Mouse (Mus musculus) liver, embryonic 11.5 days (tissue): Measurements from ENCODE around the gene Gm21750. TPM values are rescaled to one million over a fixed set of nuclear protein-coding genes. Genes with fewer than 3 reads are reported as not detected.
"Not testable (repeated sequence)": the region's sequence is repeated elsewhere in the genome, so short reads cannot be mapped to it uniquely, and the experiment has no call there.

ENCODE experiments used
- ATAC-seq: fragments of 200-750 bp; cut with Nextera tagmentation; replicated peaks from 2 replicates; pipeline ENCODE4 v1.8.0; 2017; ENCODE audit warnings: moderate number of reproducible peaks, mild to moderate bottlenecking, moderate TSS enrichment, moderate library complexity; ENCODE audit not compliant: low FRiP score
- DNase-seq: peaks from one replicate; pipeline ENCODE4 v3.0.0-alpha.2; 2017; ENCODE audit warnings: low spot score
- H3K27ac ChIP-seq: fragments of 300-500 bp; sonication (generic); 2 replicates; pipeline ENCODE4 v1.5.1; 2014; ENCODE audit warnings: mild to moderate bottlenecking, low read depth, low read length, control low read depth
- H3K27me3 ChIP-seq: fragments of 300-500 bp; sonication (generic); replicated peaks from 2 replicates; pipeline ENCODE4 v1.6.1; 2014; ENCODE audit warnings: low read length, mixed read lengths; ENCODE audit not compliant: control insufficient read depth, insufficient read depth
- H3K36me3 ChIP-seq: fragments of 300-500 bp; sonication (generic); 2 replicates; pipeline ENCODE4 v1.6.1; 2014; ENCODE audit warnings: mild to moderate bottlenecking, low read length, moderate library complexity, mixed read lengths; ENCODE audit not compliant: control insufficient read depth, insufficient read depth
- H3K4me1 ChIP-seq: fragments of 300-500 bp; sonication (generic); replicated peaks from 2 replicates; pipeline ENCODE4 v1.6.1; 2014; ENCODE audit warnings: low read length, mixed read lengths; ENCODE audit not compliant: control insufficient read depth, insufficient read depth
- H3K4me2 ChIP-seq: fragments of 300-500 bp; sonication (generic); 2 replicates; pipeline ENCODE4 v1.6.1; 2014; ENCODE audit warnings: mild to moderate bottlenecking, control low read depth, moderate library complexity
- H3K4me3 ChIP-seq: fragments of 300-500 bp; sonication (generic); 2 replicates; pipeline ENCODE4 v1.5.1; 2014; ENCODE audit warnings: low read depth, low read length, control low read depth
- H3K9ac ChIP-seq: fragments of 300-500 bp; sonication (generic); 2 replicates; pipeline ENCODE4 v1.6.1; 2014; ENCODE audit warnings: low read depth, low read length, control low read depth
- H3K9me3 ChIP-seq: fragments of 300-500 bp; sonication (generic); 2 replicates; pipeline ENCODE4 v1.6.1; 2016; ENCODE audit warnings: low read length, inconsistent platforms, mixed read lengths; ENCODE audit not compliant: control insufficient read depth
- WGBS: fragments of 180-500 bp; shearing (Covaris S2); extraction: QIAGEN DNeasy Blood & Tissue Kit; methylation state at CpG from one replicate; pipeline ENCODE4 v1.1.7; 2014; 5-methylcytosine and 5-hydroxymethylcytosine counted together
- polyA plus RNA-seq: library from polyadenylated mRNA; unstranded; fragments of >200 nt; fragmentation: Nextera tagmentation; extraction: Ambion mirVana; gene quantifications from 2 replicates; pipeline ENCODE4 v1.2.1, GENCODE M21; 2014

Gene Gm21750
- not detected in 2 replicates for polyA plus RNA-seq

DNA sequence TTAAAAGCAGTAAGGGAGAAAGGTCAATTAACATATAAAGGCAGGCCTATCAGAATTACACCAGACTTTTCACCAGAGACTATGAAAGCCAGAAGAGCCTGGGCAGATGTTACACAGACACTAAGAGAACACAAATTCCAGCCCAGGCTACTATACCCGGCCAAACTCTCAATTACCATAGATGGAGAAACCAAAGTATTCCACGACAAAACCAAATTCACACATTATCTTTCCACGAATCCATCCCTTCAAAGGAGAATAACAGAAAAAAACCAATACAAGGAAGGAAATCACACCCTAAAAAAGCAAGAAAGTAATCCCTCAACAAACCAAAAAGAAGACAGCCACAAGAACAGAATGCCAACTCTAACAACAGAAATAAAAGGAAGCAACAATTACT is at the start of gene Gm21750:
Gm21750 (plus strand) TSS at position 301 of the 400 bp plus-strand sequence.
- WGBS = 84% methylated on average over 3 of the region's 3 CpGs
- H3K9me3 ChIP-seq, ATAC-seq, H3K4me1 ChIP-seq, H3K4me3 ChIP-seq, H3K36me3 ChIP-seq, DNase-seq, H3K27ac ChIP-seq, H3K4me2 ChIP-seq, H3K9ac ChIP-seq, H3K27me3 ChIP-seq: not testable (repeated sequence)

DNA sequence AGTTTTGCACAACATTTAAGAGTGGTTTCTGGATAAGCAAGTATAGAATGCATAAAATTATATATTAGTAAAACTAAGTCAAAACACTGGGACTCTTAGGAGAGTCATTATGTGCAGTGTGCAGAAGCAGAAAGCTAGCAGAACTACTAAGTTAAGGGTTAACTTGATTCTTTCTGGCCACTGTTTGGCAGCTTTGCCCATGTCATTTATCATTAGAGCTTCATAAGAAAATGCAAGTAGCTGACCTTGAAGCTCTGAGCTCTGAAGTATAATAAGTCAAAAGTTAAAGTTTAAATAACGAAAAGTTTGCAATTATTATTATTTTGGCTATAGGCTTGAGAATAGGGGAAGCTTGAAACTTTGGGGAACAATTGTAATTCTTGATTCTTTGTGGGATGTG is 46.1 kb upstream of the Gm21750 start:
- not testable (repeated sequence) for DNase-seq, H3K4me2 ChIP-seq, H3K27ac ChIP-seq, H3K9me3 ChIP-seq, H3K4me3 ChIP-seq, H3K36me3 ChIP-seq, H3K9ac ChIP-seq, H3K27me3 ChIP-seq, H3K4me1 ChIP-seq, ATAC-seq
- 59% methylated on average over 1 of the region's 1 CpGs for WGBS

DNA sequence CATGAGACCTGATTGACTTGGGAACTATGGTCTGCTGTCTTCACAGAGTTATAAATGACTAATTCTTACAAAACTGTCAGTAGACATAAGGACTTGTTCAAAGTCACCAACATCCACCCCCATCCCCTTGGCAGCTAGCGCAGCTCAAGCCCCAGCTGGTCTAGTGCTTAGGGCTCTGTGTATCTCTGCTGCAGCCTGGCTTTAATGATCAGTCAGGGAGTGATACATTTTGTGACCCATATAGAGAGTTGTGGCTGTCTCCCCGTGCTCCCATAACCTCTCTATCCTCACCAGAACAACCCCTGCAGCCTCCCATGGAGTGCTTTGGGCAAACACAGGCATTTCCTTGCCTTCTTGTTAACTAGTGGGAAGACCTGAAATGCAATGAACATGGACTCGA is 40.1 kb upstream of the Gm21750 start:
- ATAC-seq = no peak
- no peaks in the 10 kb centered on the region for H3K36me3 ChIP-seq
- no peak overlapping the region for H3K4me2 ChIP-seq
- DNase-seq = peak; percentile 25
- no peak overlapping the region for H3K27ac ChIP-seq
- H3K4me1 ChIP-seq = no peaks in the 10 kb centered on the region
- H3K4me3 ChIP-seq = no peak overlapping the region
- H3K9me3 ChIP-seq = no peaks in the 10 kb centered on the region
- H3K27me3 ChIP-seq = no peaks in the 10 kb centered on the region
- WGBS = 66% methylated on average over 3 of the region's 3 CpGs
- H3K9ac ChIP-seq = no peak overlapping the region

DNA sequence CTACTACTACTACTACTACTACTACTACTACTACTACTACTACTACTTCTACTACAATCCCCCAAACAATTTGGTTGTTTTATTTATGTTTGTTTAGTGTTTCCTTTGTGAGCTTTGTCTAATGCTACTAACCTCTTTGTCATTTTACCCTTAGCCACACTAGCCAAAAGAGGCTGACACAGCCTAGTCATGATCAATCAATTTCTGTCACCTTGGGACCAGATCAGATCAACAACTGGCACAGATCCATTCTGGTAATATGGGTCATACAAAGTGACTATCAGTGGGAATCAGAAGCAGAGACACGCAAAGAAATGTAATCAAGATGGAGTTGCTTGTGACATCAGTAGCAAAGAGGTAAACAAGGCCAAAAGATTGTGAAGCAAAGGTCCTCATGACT is 38.0 kb upstream of the Gm21750 start:
- Histone ChIP-seq H3K9ac (no peak overlapping the region), H3K4me1 (no peaks in the 10 kb centered on the region), H3K4me2 (no peak overlapping the region), H3K27me3 (no peaks in the 10 kb centered on the region), H3K4me3 (no peak overlapping the region), H3K27ac (no peak overlapping the region), H3K36me3 (no peaks in the 10 kb centered on the region), H3K9me3 (no peaks in the 10 kb centered on the region)
- 85% methylated on average over 1 of the region's 1 CpGs for WGBS
- ATAC-seq (no peak), DNase-seq (peak; percentile 1)

DNA sequence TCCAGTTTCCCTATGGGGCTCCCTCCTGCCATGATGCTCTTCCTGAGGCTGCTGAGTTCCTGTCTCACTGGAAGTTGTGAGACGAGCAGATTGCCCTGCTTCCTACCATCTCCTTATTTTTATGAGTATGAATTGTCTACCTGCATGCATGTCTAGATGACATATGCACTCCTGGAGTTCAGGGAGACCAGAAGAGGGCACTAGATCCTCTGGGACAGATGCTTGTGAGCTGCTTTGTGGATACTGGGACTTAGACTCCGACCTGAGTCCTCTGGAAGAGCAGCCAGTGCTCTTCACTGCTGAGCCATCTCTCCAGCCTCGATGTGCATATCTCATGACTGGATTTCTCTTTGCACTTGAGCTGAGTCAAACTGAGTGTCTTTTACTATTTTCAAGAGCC is 35.6 kb upstream of the Gm21750 start:
- Histone ChIP-seq H3K4me3 (no peak overlapping the region), H3K4me1 (no peaks in the 10 kb centered on the region), H3K9me3 (no peaks in the 10 kb centered on the region), H3K27me3 (no peaks in the 10 kb centered on the region), H3K4me2 (no peak overlapping the region), H3K36me3 (no peaks in the 10 kb centered on the region), H3K27ac (no peak overlapping the region), H3K9ac (no peak overlapping the region)
- DNase-seq = peak; percentile 19
- WGBS = 70% methylated on average over 3 of the region's 3 CpGs
- ATAC-seq = no peak

DNA sequence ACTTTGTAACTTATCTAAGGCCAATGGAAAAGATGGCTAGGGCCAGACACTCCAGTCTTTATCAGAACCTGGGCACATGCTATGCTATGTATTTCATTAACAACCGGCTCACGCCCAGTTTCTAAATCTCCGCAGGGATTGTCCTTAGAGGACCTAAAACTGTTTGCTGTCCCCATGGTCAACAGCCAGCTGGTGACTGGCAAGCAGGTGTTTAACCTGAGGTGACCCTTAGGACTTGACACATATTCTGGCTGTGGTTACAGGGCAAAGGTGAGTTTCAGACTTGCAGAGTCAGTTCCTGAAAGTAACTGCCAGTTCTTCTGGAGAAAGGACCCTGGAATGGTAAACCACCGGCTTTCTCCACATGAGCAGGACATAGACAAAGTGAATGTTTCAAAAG is 29.5 kb upstream of the Gm21750 start:
- WGBS = 82% methylated on average over 4 of the region's 4 CpGs
- no peak for DNase-seq

DNA sequence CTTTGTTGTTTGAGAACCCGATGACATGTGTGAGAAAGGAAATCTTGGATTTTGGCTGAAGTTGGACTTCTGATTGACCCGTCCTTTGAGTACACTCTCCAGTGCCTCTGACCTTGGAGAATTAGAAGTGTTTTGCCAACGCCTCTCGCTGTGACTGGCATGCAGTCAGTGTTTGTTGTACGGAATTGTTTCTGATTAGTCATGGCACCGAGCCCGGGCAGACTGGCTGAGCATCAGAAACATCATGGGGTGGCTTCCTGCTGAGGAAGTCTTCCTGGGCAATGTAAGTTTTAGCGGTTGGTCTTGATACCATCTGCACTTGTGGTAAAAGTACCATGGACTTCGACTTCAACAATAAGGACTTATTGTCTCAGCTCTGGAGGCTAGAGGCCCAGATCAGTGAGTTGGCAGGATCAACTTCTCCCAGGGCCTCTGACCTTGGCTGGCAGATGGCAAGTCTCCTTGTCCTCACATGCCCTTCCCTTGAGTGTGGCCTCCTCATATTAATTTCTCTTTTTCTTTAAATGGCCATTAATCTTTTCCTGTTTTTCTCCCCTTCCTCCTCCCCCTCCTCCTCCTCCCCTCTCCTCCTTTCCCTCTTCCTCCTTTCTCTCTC is 28.3 kb upstream of the Gm21750 start:
- Histone ChIP-seq H3K27me3 (no peaks in the 10 kb centered on the region), H3K36me3 (no peaks in the 10 kb centered on the region), H3K4me3 (no peak overlapping the region), H3K4me1 (no peaks in the 10 kb centered on the region), H3K27ac (no peak overlapping the region), H3K9ac (no peak overlapping the region), H3K4me2 (no peak overlapping the region), H3K9me3 (no peaks in the 10 kb centered on the region)
- ATAC-seq (no peak), DNase-seq (no peak)
- WGBS = 80% methylated on average over 9 of the region's 9 CpGs

More for the DNA sequence above, 29.5 kb upstream of the Gm21750 start:
- Histone ChIP-seq H3K27ac (no peak overlapping the region), H3K27me3 (no peaks in the 10 kb centered on the region), H3K4me3 (no peak overlapping the region), H3K4me1 (no peaks in the 10 kb centered on the region), H3K9me3 (no peaks in the 10 kb centered on the region), H3K9ac (no peak overlapping the region), H3K4me2 (no peak overlapping the region), H3K36me3 (no peaks in the 10 kb centered on the region)
- ATAC-seq = no peak

DNA sequence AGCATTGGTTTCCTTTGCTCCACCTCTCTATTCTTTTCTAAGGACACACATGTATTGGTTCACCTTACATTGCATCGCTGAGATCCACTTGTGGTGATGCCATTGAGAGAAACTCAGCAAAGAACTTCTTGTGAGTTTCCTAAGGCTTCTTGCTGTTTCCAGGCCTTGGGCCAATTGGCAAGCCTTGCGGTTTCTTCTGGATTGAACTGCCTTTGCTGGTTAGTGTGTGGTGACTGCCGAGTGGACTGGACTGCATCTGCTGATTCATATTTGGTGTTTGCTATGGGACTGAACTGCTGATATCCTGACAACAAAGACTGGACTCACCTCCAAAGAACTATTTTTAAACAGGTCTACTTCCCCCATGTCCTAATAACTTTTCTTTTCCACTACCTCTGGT is 26.7 kb upstream of the Gm21750 start:
- Histone ChIP-seq H3K9ac (no peak overlapping the region), H3K36me3 (no peaks in the 10 kb centered on the region), H3K27me3 (no peaks in the 10 kb centered on the region), H3K9me3 (no peaks in the 10 kb centered on the region), H3K4me2 (no peak overlapping the region), H3K27ac (no peak overlapping the region), H3K4me3 (no peak overlapping the region), H3K4me1 (no peaks in the 10 kb centered on the region)
- DNase-seq (no peak), ATAC-seq (no peak)
- WGBS = 81% methylated on average over 3 of the region's 3 CpGs

DNA sequence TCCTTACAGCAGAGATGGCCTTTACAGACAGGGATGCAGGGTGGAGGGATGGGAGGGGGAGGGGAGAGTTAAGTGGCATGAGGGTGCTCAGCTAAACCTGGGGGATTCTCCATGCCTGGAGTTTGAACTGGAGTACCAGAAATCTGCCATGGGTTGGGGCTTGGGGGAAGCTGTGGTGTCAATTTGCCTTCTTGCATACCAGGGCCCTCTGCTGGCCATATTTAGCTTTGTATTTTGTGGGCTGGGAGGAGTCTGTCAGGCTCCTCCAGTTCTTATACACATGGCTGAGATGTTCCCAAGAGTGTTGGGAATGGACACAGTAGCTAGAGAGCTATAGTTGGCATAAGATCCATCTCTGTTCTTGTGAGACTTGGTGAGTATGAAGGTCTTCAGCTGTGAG is 23.6 kb upstream of the Gm21750 start:
- Histone ChIP-seq H3K27ac (no peak overlapping the region), H3K36me3 (no peaks in the 10 kb centered on the region), H3K9ac (no peak overlapping the region), H3K4me1 (no peaks in the 10 kb centered on the region), H3K4me2 (no peak overlapping the region), H3K9me3 (no peaks in the 10 kb centered on the region), H3K27me3 (no peaks in the 10 kb centered on the region), H3K4me3 (no peak overlapping the region)
- ATAC-seq (no peak), DNase-seq (no peak)
